Mouse (Mus musculus) kidney, embryonic 15.5 days (tissue): ENCODE data around the gene 1110059G10Rik. TPM values are rescaled to one million over a fixed set of nuclear protein-coding genes. Genes with fewer than 3 reads are reported as not detected.

Source experiments
- ATAC-seq: fragments of 200-750 bp; cut with Nextera tagmentation; replicated peaks from 2 replicates; pipeline ENCODE4 v1.8.0; 2017; ENCODE audit warnings: moderate TSS enrichment; ENCODE audit not compliant: low FRiP score
- H3K27ac ChIP-seq: fragments of 300-500 bp; sonication (generic); 2 replicates; pipeline ENCODE4 v1.5.1; 2015; ENCODE audit warnings: mild to moderate bottlenecking, inconsistent platforms
- H3K27me3 ChIP-seq: fragments of 300-500 bp; sonication (generic); 2 replicates; pipeline ENCODE4 v1.6.1; 2015; ENCODE audit warnings: inconsistent platforms
- H3K36me3 ChIP-seq: fragments of 300-500 bp; sonication (generic); 2 replicates; pipeline ENCODE4 v1.6.1; 2015; ENCODE audit warnings: inconsistent platforms
- H3K4me1 ChIP-seq: fragments of 300-500 bp; sonication (generic); 2 replicates; pipeline ENCODE4 v1.6.1; 2015; ENCODE audit warnings: inconsistent platforms
- H3K4me2 ChIP-seq: fragments of 300-500 bp; sonication (generic); 2 replicates; pipeline ENCODE4 v1.6.1; 2015; ENCODE audit warnings: moderate library complexity, mild to moderate bottlenecking, inconsistent platforms
- H3K4me3 ChIP-seq: fragments of 300-500 bp; sonication (generic); replicated peaks from 2 replicates; pipeline ENCODE4 v1.5.1; 2015; ENCODE audit warnings: mild to moderate bottlenecking, inconsistent platforms
- H3K9ac ChIP-seq: fragments of 300-500 bp; sonication (generic); 2 replicates; pipeline ENCODE4 v1.6.1; 2015; ENCODE audit warnings: mild to moderate bottlenecking, inconsistent platforms
- H3K9me3 ChIP-seq: fragments of 300-500 bp; sonication (generic); replicated peaks from 2 replicates; pipeline ENCODE4 v1.6.1; 2016; ENCODE audit warnings: inconsistent platforms
- WGBS: fragments of 180-500 bp; shearing (Covaris S2); methylation state at CpG from one replicate; pipeline ENCODE4 v1.1.7; 2015; ENCODE audit warnings: mixed read lengths; 5-methylcytosine and 5-hydroxymethylcytosine counted together
- polyA plus RNA-seq: library from polyadenylated mRNA; unstranded; fragments of >200 nt; fragmentation: Nextera tagmentation; extraction: Ambion mirVana; gene quantifications from 2 replicates; pipeline ENCODE4 v1.2.1, GENCODE M21; 2015

The 1110059G10Rik gene
- polyA plus RNA-seq = 26.8 and 33.1 TPM in 2 replicates

- Histone ChIP-seq H3K9ac (peak within 1 kb of the TSS; percentile 72), H3K4me2 (peak within 1 kb of the TSS; percentile 64), H3K36me3 (peaks cover 24% of the 10 kb centered on the region), H3K4me1 (peaks cover 13% of the 10 kb centered on the region), H3K9me3 (no peaks in the 10 kb centered on the region), H3K4me3 (peak within 1 kb of the TSS; percentile 70), H3K27ac (peak within 1 kb of the TSS; percentile 75), H3K27me3 (no peaks in the 10 kb centered on the region)
- ATAC-seq = peak; percentile 97
- WGBS = under 1% methylated on average over 64 of the region's 64 CpGs
These were observed at the start of gene 1110059G10Rik, which contains the start of gene Kif15 for GRCm38 (mm10) chr9:122950643-122951475. 1110059G10Rik (minus strand) TSS chr9:122951000. Kif15 (plus strand) TSS chr9:122951046.

- 97% methylated on average over 4 of the region's 4 CpGs for WGBS
- Histone ChIP-seq H3K36me3 (peaks cover 89% of the 10 kb centered on the region), H3K9ac (no peak overlapping the region), H3K4me2 (no peak overlapping the region), H3K9me3 (no peaks in the 10 kb centered on the region), H3K27me3 (no peaks in the 10 kb centered on the region), H3K27ac (no peak overlapping the region), H3K4me3 (no peak overlapping the region), H3K4me1 (no peaks in the 10 kb centered on the region)
- ATAC-seq = no peak
These were observed 48.4 kb upstream of the 1110059G10Rik start for GRCm38 (mm10) chr9:122999193-122999586.

- Histone ChIP-seq H3K27ac (no peak overlapping the region), H3K27me3 (no peaks in the 10 kb centered on the region), H3K4me2 (no peak overlapping the region), H3K4me3 (no peak overlapping the region), H3K9ac (no peak overlapping the region), H3K36me3 (peaks cover 90% of the 10 kb centered on the region), H3K9me3 (no peaks in the 10 kb centered on the region), H3K4me1 (no peaks in the 10 kb centered on the region)
- WGBS = 93% methylated on average over 10 of the region's 10 CpGs
- ATAC-seq = no peak
These were observed 47.8 kb upstream of the 1110059G10Rik start for GRCm38 (mm10) chr9:122998406-122999192.

- Histone ChIP-seq H3K27me3 (no peaks in the 10 kb centered on the region), H3K4me3 (no peak overlapping the region), H3K9ac (no peak overlapping the region), H3K4me1 (peaks cover under 1% of the 10 kb centered on the region), H3K4me2 (no peak overlapping the region), H3K36me3 (peaks cover 80% of the 10 kb centered on the region), H3K27ac (no peak overlapping the region), H3K9me3 (0 out of 2 replicates have a peak, but pooled peaks cover 5% of the 10 kb centered on the region)
- WGBS = 92% methylated on average over 3 of the region's 3 CpGs
- ATAC-seq = no peak
These were observed 21.9 kb downstream of the 1110059G10Rik start for GRCm38 (mm10) chr9:122928915-122929314.

- Histone ChIP-seq H3K4me1 (peaks cover 4% of the 10 kb centered on the region), H3K27ac (peak within 1 kb of the TSS; percentile 84), H3K9me3 (no peaks in the 10 kb centered on the region), H3K27me3 (peaks cover 17% of the 10 kb centered on the region; the same call in 1 of the 2 replicates), H3K4me2 (peak within 1 kb of the TSS; percentile 66), H3K36me3 (peaks cover 33% of the 10 kb centered on the region), H3K4me3 (peak within 1 kb of the TSS; percentile 91), H3K9ac (peak within 1 kb of the TSS; percentile 98)
- peak; percentile 98 for ATAC-seq
- under 1% methylated on average over 43 of the region's 43 CpGs for WGBS
These were observed 27.8 kb downstream of the 1110059G10Rik start, which contains the start of gene Zfp105 for GRCm38 (mm10) chr9:122922936-122923381. Zfp105 (plus strand) TSS chr9:122923072.

- H3K27me3 ChIP-seq = peaks cover 17% of the 10 kb centered on the region; the same call in 1 of the 2 replicates
- H3K4me2 ChIP-seq = peak overlapping the region; percentile 66
- H3K36me3 ChIP-seq = peaks cover 28% of the 10 kb centered on the region
- no peak for ATAC-seq
- no peak overlapping the region for H3K27ac ChIP-seq
- H3K9me3 ChIP-seq = no peaks in the 10 kb centered on the region
- peak overlapping the region; percentile 98; the same call in 1 of the 2 replicates for H3K9ac ChIP-seq
- H3K4me1 ChIP-seq = peaks cover 4% of the 10 kb centered on the region
- H3K4me3 ChIP-seq = peak overlapping the region; percentile 91
- WGBS = 22% methylated on average over 3 of the region's 3 CpGs
These were observed 28.4 kb downstream of the 1110059G10Rik start for GRCm38 (mm10) chr9:122922436-122922835.

- peak; percentile 99 for ATAC-seq
- Histone ChIP-seq H3K27ac (no peak overlapping the region), H3K27me3 (no peaks in the 10 kb centered on the region), H3K9ac (peak overlapping the region; percentile 76), H3K36me3 (peaks cover 11% of the 10 kb centered on the region), H3K4me1 (peaks cover 10% of the 10 kb centered on the region), H3K4me3 (peak overlapping the region; percentile 70), H3K4me2 (peak overlapping the region; percentile 85), H3K9me3 (0 out of 2 replicates have a peak, but pooled peaks cover 4% of the 10 kb centered on the region)
- 13% methylated on average over 32 of the region's 32 CpGs for WGBS
These were observed 47.9 kb downstream of the 1110059G10Rik start for GRCm38 (mm10) chr9:122902717-122903535.

GRCm38 (mm10) chr9:122901047-122901446 is 49.8 kb downstream of the 1110059G10Rik start:
- peaks cover 10% of the 10 kb centered on the region for H3K4me1 ChIP-seq
- no peak overlapping the region for H3K4me3 ChIP-seq
- H3K9me3 ChIP-seq = 0 out of 2 replicates have a peak, but pooled peaks cover under 1% of the 10 kb centered on the region
- H3K27me3 ChIP-seq = no peaks in the 10 kb centered on the region
- WGBS = 99% methylated on average over 2 of the region's 2 CpGs
- no peak overlapping the region for H3K9ac ChIP-seq
- no peak overlapping the region for H3K4me2 ChIP-seq
- no peak overlapping the region for H3K27ac ChIP-seq
- peaks cover 3% of the 10 kb centered on the region for H3K36me3 ChIP-seq
- ATAC-seq = no peak

Other genes with a start within 250 kb of the 1110059G10Rik start
- not detected in 2 replicates for gene Topaz1, start 203.7 kb downstream of the 1110059G10Rik start, polyA plus RNA-seq
- gene Tcaim, start 145.5 kb downstream of the 1110059G10Rik start, polyA plus RNA-seq = 5.2 and 6.3 TPM in 2 replicates
- gene Gm35549, start 107.0 kb downstream of the 1110059G10Rik start, polyA plus RNA-seq = 0.39 and 0.44 TPM in 2 replicates
- gene Zfp445, start 85.0 kb downstream of the 1110059G10Rik start, polyA plus RNA-seq = 70.8 and 71.3 TPM in 2 replicates
- gene Zkscan7, start 65.3 kb downstream of the 1110059G10Rik start, polyA plus RNA-seq = 5.0 TPM in 2 replicates
- 24.0 and 25.2 TPM in 2 replicates for gene Zfp105, start 27.9 kb downstream of the 1110059G10Rik start, polyA plus RNA-seq
- 59.3 and 60.1 TPM in 2 replicates for gene Kif15, start within 50 bp of the 1110059G10Rik start, polyA plus RNA-seq
- gene Tmem42, start 70.3 kb upstream of the 1110059G10Rik start, polyA plus RNA-seq = 19.9 and 20.9 TPM in 2 replicates
- gene Tgm4, start 83.7 kb upstream of the 1110059G10Rik start, polyA plus RNA-seq = 0.41 and 0.70 TPM in 2 replicates
- 73.2 and 75.9 TPM in 2 replicates for gene Zdhhc3, start 162.2 kb upstream of the 1110059G10Rik start, polyA plus RNA-seq
- 125 and 133 TPM in 2 replicates for gene Exosc7, start 162.2 kb upstream of the 1110059G10Rik start, polyA plus RNA-seq
- gene Clec3b, start 199.9 kb upstream of the 1110059G10Rik start, polyA plus RNA-seq = 0.72 and 1.6 TPM in 2 replicates